Mouse (Mus musculus) ovary, adult 18-20 months (tissue): ENCODE results near the gene Prkd1.

Experiments
- DNase-seq: peaks from one replicate; pipeline ENCODE4 v3.0.0; 2022; ENCODE audit warnings: low spot score, mixed read lengths

Gene Prkd1

DNA sequence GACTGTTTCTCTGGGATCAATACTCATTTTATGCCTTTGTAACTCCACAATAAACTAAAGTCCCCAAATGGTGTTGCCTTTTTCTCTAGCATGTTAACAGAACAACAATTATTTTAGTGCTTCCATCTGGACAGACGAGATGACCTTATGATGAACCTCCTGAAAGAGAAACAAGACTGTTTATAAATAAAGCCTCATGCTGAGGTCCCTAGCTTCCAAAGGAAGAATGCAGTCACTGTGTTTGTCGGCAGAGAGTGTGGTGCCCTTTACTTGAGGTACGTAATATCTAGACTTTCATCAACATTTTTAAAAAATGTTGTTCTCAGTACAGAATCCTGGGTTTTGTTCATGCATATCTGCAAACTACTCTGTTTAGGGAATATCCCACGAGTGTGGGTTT is 90.7 kb downstream of the Prkd1 start:
- DNase-seq, result no peak

GRCm38 (mm10) chr12:50554214-50554613 is 94.7 kb downstream of the Prkd1 start:
- no peak for DNase-seq

GRCm38 (mm10) chr12:50549860-50550555 is 98.9 kb downstream of the Prkd1 start:
- peak; percentile 5 for DNase-seq

DNA sequence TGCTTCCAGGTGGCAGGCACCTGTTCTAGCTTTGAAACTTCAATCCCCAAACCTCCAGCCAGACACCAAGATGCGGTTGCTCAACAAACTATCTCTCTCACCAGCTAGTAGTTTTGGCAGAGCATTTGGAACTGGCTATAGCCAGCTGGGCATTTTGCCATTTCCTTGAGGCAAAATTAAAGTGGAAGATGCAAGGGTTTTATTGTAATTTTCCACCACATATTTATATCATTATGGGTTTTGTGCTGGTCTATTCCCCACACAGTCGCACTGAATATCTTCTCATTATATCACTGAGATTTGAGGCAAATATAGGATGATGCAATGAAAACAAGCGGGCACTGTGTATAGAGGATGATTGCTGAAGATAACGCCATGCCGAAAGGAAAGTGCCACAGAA is 102.5 kb downstream of the Prkd1 start:
- no peak for DNase-seq

DNA sequence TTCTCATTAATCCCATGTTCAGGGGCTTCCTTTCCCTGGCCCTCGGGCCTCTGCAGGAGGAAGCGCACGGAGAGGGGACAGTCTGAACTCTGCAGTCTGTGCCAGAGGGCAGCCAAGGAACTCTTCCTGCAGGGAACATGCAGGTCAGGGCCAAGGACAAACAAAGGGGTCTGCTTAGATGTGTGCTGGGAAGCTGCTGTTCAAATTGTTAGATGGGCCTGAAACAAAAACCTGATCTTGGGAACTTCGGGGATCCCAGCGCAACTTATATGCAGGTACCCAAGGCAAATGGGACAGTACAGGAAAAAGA is 103.3 kb downstream of the Prkd1 start:
- DNase-seq, result peak; percentile 7

DNA sequence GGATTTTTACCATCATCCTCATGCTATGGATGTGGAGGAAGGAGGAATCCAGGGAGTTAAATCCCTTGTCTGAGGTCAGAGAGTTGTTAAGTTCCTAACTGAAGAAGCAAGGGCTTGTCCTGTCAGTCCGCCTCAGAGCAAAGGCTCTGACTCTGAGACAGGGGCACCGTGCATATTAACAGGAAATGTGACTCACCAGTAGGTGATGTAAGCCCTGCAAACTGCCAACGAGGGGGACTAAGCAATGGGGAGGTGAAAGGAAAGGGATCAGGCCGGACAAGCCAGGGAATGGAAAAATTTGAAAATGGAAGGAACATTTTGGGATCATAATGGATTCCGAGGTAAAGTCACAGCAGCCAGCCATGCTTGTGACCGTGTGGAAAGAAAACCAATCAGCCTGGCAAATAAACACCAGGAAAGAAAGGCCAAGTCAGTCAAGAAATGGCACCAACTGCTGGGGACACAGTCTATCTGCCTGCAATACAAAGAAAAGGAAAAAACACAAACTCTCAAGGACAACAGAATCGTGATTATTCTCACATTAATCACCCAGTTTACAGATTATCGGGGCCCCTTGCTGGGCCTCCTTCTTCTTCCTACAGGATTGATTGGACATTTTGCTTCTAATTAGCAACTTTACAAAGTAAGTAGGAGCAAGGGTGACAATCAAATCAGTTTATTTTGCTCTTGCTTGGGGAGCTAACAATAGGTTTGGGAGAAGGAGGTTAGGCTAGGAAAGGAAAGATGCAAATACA is 103.9 kb downstream of the Prkd1 start:
- DNase-seq, result no peak

- no peak for DNase-seq
These were observed 108.1 kb downstream of the Prkd1 start for GRCm38 (mm10) chr12:50540793-50541192.

DNA sequence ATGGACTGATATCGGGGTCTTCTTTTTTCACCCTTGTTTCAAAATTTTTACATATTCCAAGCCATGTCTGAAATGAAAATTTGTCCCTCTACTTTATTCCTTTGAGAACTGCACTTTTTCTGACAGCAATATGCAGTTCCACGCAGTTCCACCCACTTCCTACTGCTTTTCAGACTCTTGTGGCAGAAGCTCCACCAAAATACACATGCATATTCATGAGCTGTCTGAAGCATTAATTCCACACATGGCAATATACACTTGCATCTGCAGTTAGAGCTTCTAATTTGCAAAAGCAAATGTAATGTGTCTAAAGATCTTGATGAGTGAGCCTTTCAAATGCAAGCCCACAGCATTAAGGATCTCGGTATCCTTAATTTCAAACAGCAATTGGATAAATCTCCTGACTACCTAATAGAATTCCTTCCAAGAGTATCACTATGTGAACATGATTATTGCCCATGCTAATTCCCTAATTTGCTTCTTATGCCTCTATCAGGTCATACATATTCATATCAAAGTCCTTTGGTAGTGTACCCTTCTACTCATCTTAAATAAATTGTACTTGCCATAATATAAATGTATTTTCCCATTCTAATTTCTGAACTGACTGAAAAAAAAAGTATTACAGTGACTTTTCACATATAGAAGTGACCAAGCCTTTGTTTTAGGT is 110.5 kb downstream of the Prkd1 start:
- no peak for DNase-seq

DNA sequence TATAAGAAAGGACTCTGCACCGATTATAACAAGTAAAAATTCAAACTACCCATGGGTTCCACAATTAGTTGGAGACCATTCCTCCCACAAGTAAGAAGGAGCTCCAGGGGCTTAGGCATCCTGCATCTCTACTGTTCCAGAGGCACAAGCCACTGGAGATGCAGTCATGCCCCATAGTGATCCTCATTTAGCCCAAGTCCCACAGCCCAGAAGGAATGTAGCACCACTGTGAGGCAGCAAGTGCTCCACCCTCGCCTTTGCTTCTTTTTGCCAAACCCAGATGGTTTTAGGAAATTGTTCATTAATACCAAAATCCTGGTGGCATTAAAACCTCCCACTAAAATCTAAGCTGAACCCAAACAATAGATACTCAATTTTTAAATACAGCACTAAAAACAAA is 111.1 kb downstream of the Prkd1 start:
- no peak for DNase-seq

- no peak for DNase-seq
These were observed 111.9 kb downstream of the Prkd1 start for GRCm38 (mm10) chr12:50537006-50537405.

- no peak for DNase-seq
These were observed 120.3 kb downstream of the Prkd1 start for GRCm38 (mm10) chr12:50528633-50529032.

GRCm38 (mm10) chr12:50524061-50524460 is 124.8 kb downstream of the Prkd1 start:
- no peak for DNase-seq

DNA sequence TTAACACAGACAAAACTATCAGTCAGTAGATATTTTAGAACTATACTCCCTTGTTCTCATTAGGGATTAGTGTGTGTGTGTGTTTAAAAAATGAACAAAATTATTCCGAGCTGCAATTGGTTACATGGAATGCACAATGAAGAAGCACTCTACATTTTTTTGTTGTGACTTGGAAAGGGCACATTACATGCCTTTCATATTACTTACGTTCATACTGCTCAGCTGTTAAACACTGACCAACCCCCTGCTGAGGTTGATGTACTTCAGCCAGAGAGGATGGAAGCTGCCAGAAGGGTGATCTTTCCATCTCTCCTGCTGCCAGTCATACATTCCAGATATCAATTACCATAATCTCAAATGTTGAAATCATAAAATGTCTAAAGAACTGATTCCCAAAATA is 134.4 kb downstream of the Prkd1 start:
- DNase-seq, result no peak

DNA sequence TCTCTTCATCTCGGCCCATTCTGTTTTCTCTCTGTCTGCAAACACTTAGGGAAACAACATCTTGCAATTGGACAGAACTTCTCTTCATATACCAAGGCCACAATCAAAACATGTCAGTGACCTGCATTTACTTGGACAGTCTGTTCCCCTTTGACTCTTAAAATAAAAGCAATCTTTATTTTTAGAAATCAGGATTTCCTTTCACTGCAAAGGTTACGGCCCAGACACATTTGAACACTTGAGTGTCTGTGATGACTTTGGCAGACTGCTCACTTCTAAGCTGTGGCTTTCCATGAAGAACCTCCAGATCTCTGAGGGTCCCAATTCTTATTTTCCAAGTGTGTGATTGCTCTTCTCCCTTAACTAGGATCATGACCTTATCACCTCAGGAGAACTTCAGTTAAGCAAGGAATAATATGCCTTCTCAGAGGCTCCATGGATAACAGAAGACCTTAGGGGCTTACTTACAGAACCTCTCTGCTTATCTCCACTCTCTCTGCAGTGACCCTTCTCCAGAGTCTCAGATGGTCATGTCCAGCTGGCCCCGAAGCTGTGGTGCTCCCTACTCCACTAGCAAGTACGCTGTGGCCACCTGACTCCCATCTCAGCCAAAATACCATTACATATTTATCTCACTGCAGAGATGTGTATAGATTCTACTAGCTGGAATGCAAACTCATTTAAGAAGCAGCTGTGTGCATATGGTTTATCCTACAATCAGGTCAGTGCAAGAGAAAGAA is 137.2 kb downstream of the Prkd1 start:
- no peak for DNase-seq

GRCm38 (mm10) chr12:50508762-50509161 is 140.1 kb downstream of the Prkd1 start:
- DNase-seq, result no peak

DNA sequence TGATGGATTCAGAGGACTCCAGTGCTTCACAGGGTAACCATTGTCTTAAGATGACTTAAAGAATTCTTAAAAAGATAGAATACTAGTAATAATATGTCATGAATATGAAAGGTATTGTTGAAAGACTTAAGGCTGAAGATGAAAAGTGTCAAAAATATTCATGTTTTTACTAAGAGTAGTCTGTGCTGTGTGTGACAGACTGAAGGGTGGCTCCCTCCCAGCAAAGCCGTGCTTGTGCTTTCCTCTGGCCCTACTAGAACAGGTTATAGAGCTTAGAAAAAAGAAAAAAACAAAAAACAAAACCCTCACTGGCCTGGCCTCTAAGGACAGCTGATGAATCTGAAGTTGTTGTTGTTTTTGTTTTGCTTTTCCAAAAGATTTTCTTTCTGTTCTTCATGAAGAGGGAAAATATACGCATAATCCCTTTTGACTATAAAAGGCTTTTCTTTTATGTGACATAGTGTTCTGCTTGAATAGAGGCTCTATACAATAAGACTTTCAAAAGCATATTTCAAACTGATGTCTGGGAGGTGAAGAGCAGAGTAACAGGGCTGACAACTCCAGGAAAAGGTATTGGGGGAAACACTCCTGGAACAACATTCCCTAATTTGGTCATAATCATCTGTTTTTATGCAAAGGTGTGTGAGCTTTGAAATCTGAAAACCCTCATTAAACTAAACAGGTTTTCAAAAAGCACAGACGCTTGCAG is 148.9 kb downstream of the Prkd1 start:
- no peak for DNase-seq

- no peak for DNase-seq
These were observed 152.9 kb downstream of the Prkd1 start for GRCm38 (mm10) chr12:50496006-50496405.

GRCm38 (mm10) chr12:50479784-50480183 is 169.1 kb downstream of the Prkd1 start:
- DNase-seq, result no peak

- no peak for DNase-seq
These were observed 191.7 kb downstream of the Prkd1 start for GRCm38 (mm10) chr12:50457151-50457550.

DNA sequence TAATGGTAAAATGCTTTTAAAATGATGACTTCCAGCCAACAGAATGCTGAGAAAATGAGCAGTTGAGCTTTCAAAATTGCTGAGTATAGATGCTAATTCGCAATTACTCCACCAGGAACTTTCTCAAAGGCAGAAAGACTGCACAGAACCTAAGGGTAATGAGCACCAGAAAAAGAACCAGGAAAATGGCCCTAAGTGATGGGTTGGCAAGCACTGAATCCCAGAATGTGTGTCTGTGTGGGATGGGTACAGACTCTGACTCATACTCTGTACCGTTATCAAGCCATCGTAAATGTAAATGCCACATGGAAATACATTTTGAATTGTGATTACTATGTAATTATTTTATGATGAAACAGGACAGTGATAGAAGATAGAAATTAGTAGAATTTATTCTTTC is 197.1 kb downstream of the Prkd1 start:
- DNase-seq, result no peak

DNA sequence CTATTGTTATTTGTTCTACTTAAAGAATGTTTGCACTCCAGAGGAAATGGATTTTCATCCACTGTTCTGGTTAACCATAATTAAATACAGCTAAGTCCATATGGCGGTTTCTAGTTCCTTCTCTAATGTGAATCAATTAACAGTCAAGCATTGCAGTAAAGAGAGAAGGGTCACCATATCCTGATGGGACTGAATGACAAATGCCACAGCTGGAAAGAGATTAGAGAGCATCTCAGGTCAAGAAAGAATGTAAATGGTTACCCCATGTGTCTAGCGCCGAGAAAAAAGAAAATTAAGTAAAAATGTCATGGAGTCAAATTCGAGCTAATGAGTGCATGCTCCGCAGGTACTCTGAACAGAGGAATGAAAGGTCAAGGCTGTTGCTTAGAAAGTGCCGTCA is 212.2 kb downstream of the Prkd1 start:
- no peak for DNase-seq

DNA sequence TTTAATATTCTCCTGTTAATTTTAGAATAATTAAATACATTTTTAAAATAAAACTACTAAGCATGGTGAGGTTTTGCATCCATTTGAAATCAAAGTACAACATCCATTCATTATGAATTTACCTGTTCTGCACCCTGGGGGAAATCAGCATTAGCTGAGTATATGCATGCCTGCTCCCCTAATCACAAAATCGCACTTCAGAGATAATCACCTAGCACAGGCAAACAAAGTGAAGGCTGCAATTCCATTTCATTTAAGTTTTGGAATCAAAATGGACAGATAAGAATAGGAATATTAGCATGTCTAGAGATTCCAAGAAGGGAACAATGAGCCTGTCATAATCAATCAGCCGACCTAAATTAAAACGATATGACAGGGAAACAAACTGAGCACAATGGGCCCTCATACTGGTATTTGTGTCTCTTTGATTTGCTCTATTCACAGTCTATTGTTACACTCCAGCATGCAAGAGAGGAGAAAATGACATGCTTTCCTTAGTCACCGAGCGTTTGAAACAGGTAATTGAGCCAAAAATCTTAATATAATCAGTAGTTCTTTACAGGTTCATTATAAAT is 218.7 kb downstream of the Prkd1 start:
- no peak for DNase-seq
